Mouse (Mus musculus) kidney, embryonic 14.5 days (tissue): Measurements from ENCODE around the gene Pde3b. TPM values are rescaled to one million over a fixed set of nuclear protein-coding genes. Genes with fewer than 3 reads are reported as not detected.
"Not testable (repeated sequence)": the region's sequence is repeated elsewhere in the genome, so short reads cannot be mapped to it uniquely, and the experiment has no call there.

Source experiments
- ATAC-seq: fragments of 200-750 bp; cut with Nextera tagmentation; 2 replicates; pipeline ENCODE4 v1.8.0; 2017; ENCODE audit warnings: moderate number of reproducible peaks, mild to moderate bottlenecking, moderate TSS enrichment, moderate library complexity; ENCODE audit not compliant: low FRiP score, low TSS enrichment
- H3K27ac ChIP-seq: fragments of 300-500 bp; sonication (generic); 2 replicates; pipeline ENCODE4 v1.5.1; 2014; ENCODE audit warnings: low read depth, mild to moderate bottlenecking, low read length, moderate library complexity, mixed read lengths
- H3K27me3 ChIP-seq: fragments of 300-500 bp; sonication (generic); 2 replicates; pipeline ENCODE4 v1.6.1; 2014; ENCODE audit warnings: mild to moderate bottlenecking, low read length; ENCODE audit not compliant: control insufficient read depth, insufficient read depth
- H3K36me3 ChIP-seq: fragments of 300-500 bp; sonication (generic); 2 replicates; pipeline ENCODE4 v1.6.1; 2014; ENCODE audit warnings: low read length, mixed read lengths; ENCODE audit not compliant: control insufficient read depth, insufficient read depth
- H3K4me1 ChIP-seq: fragments of 300-500 bp; sonication (generic); 2 replicates; pipeline ENCODE4 v1.6.1; 2014; ENCODE audit warnings: low read length, mixed read lengths; ENCODE audit not compliant: control insufficient read depth, insufficient read depth
- H3K4me2 ChIP-seq: fragments of 300-500 bp; sonication (generic); replicated peaks from 2 replicates; pipeline ENCODE4 v1.6.1; 2014; ENCODE audit warnings: low read depth, mild to moderate bottlenecking, low read length
- H3K4me3 ChIP-seq: fragments of 300-500 bp; sonication (generic); 2 replicates; pipeline ENCODE4 v1.5.1; 2014; ENCODE audit warnings: mild to moderate bottlenecking, low read length
- H3K9ac ChIP-seq: fragments of 300-500 bp; sonication (generic); 2 replicates; pipeline ENCODE4 v1.6.1; 2014; ENCODE audit warnings: low read depth, mild to moderate bottlenecking, low read length, moderate library complexity
- H3K9me3 ChIP-seq: fragments of 300-500 bp; sonication (generic); 2 replicates; pipeline ENCODE4 v1.6.1; 2016; ENCODE audit warnings: low read length; ENCODE audit not compliant: control insufficient read depth
- WGBS: fragments of 180-500 bp; shearing (Covaris S2); extraction: QIAGEN DNeasy Blood & Tissue Kit; methylation state at CpG from one replicate; pipeline ENCODE4 v1.1.7; 2014; 5-methylcytosine and 5-hydroxymethylcytosine counted together
- polyA plus RNA-seq: library from polyadenylated mRNA; unstranded; fragments of >200 nt; fragmentation: Nextera tagmentation; extraction: Ambion mirVana; gene quantifications from 2 replicates; pipeline ENCODE4 v1.2.1, GENCODE M21; 2014

Pde3b gene
- polyA plus RNA-seq, 1 experiment from 2014 or later, result 10.4 TPM

GRCm38 (mm10) chr7:114492540-114492939, 77.5 kb downstream of the Pde3b start:
- no peaks in the 10 kb centered on the region for H3K4me1 ChIP-seq
- no peak overlapping the region for H3K4me3 ChIP-seq
- no peaks in the 10 kb centered on the region for H3K36me3 ChIP-seq
- ATAC-seq, result no peak
- no peak overlapping the region for H3K9ac ChIP-seq
- no peak overlapping the region for H3K4me2 ChIP-seq
- H3K27me3 ChIP-seq, result no peaks in the 10 kb centered on the region
- no peak overlapping the region for H3K27ac ChIP-seq
- no peaks in the 10 kb centered on the region for H3K9me3 ChIP-seq

GRCm38 (mm10) chr7:114494033-114494432, 79.0 kb downstream of the Pde3b start:
- Histone ChIP-seq H3K27ac (no peak overlapping the region), H3K4me1 (no peaks in the 10 kb centered on the region), H3K4me3 (no peak overlapping the region), H3K27me3 (no peaks in the 10 kb centered on the region), H3K36me3 (no peaks in the 10 kb centered on the region), H3K9me3 (no peaks in the 10 kb centered on the region), H3K4me2 (no peak overlapping the region), H3K9ac (no peak overlapping the region)
- no peak for ATAC-seq
- 88% methylated on average over 5 of the region's 5 CpGs for WGBS

- WGBS, result 87% methylated on average over 1 of the region's 1 CpGs
- Histone ChIP-seq H3K4me3 (no peak overlapping the region), H3K9ac (no peak overlapping the region), H3K4me2 (no peak overlapping the region), H3K9me3 (no peaks in the 10 kb centered on the region), H3K36me3 (no peaks in the 10 kb centered on the region), H3K4me1 (no peaks in the 10 kb centered on the region), H3K27ac (no peak overlapping the region), H3K27me3 (no peaks in the 10 kb centered on the region)
- no peak for ATAC-seq
Measured at GRCm38 (mm10) chr7:114499293-114499692, 84.2 kb downstream of the Pde3b start.

- no peaks in the 10 kb centered on the region for H3K27me3 ChIP-seq
- no peak overlapping the region for H3K4me3 ChIP-seq
- H3K9me3 ChIP-seq, result no peaks in the 10 kb centered on the region
- H3K4me2 ChIP-seq, result no peak overlapping the region
- no peak overlapping the region for H3K27ac ChIP-seq
- no peaks in the 10 kb centered on the region for H3K4me1 ChIP-seq
- ATAC-seq, result no peak
- H3K36me3 ChIP-seq, result peaks cover 3% of the 10 kb centered on the region
- no peak overlapping the region for H3K9ac ChIP-seq
- WGBS, result 93% methylated on average over 2 of the region's 2 CpGs
Measured at GRCm38 (mm10) chr7:114508879-114509278, 93.8 kb downstream of the Pde3b start.

GRCm38 (mm10) chr7:114520122-114520521, 105.0 kb downstream of the Pde3b start:
- no peaks in the 10 kb centered on the region for H3K9me3 ChIP-seq
- no peak for ATAC-seq
- no peaks in the 10 kb centered on the region for H3K36me3 ChIP-seq
- WGBS, result 93% methylated on average over 1 of the region's 1 CpGs
- no peaks in the 10 kb centered on the region for H3K27me3 ChIP-seq
- H3K4me2 ChIP-seq, result no peak overlapping the region
- no peak overlapping the region for H3K27ac ChIP-seq
- no peaks in the 10 kb centered on the region for H3K4me1 ChIP-seq
- no peak overlapping the region for H3K4me3 ChIP-seq
- H3K9ac ChIP-seq, result no peak overlapping the region

- no peak overlapping the region for H3K4me3 ChIP-seq
- no peak overlapping the region for H3K4me2 ChIP-seq
- WGBS, result 76% methylated on average over 1 of the region's 1 CpGs
- H3K9ac ChIP-seq, result no peak overlapping the region
- no peak for ATAC-seq
- H3K27ac ChIP-seq, result no peak overlapping the region
- no peaks in the 10 kb centered on the region for H3K27me3 ChIP-seq
- no peaks in the 10 kb centered on the region; the same call in 1 of the 2 replicates for H3K36me3 ChIP-seq
- no peaks in the 10 kb centered on the region for H3K4me1 ChIP-seq
- H3K9me3 ChIP-seq, result no peaks in the 10 kb centered on the region
Measured at GRCm38 (mm10) chr7:114526245-114526644, 111.2 kb downstream of the Pde3b start.

- peaks cover 4% of the 10 kb centered on the region; the same call in 1 of the 2 replicates for H3K36me3 ChIP-seq
- 86% methylated on average over 1 of the region's 1 CpGs for whole genome bisulfite sequencing
- no peak overlapping the region for H3K27ac ChIP-seq
- no peaks in the 10 kb centered on the region for H3K27me3 ChIP-seq
- ATAC-seq, result no peak
- no peak overlapping the region for H3K9ac ChIP-seq
- no peak overlapping the region for H3K4me2 ChIP-seq
- H3K4me3 ChIP-seq, result no peak overlapping the region
- no peaks in the 10 kb centered on the region for H3K4me1 ChIP-seq
- H3K9me3 ChIP-seq, result no peaks in the 10 kb centered on the region
Measured at GRCm38 (mm10) chr7:114536179-114536578, 121.1 kb downstream of the Pde3b start.

GRCm38 (mm10) chr7:114562531-114563241, 147.6 kb downstream of the Pde3b start, which contains the start of gene Cyp2r1:
Gene Cyp2r1 (minus strand): TSS chr7:114562972.
- H3K4me3 ChIP-seq, result peak within 1 kb of the TSS; percentile 51
- peak within 1 kb of the TSS; percentile 59; the same call in 1 of the 2 replicates for H3K9ac ChIP-seq
- H3K27me3 ChIP-seq, result no peaks in the 10 kb centered on the region
- no peaks in the 10 kb centered on the region for H3K4me1 ChIP-seq
- no peaks in the 10 kb centered on the region for H3K9me3 ChIP-seq
- no peaks in the 10 kb centered on the region for H3K36me3 ChIP-seq
- H3K4me2 ChIP-seq, result peak within 1 kb of the TSS; percentile 76
- peak within 1 kb of the TSS; percentile 78 for H3K27ac ChIP-seq
- ATAC-seq, result peak; percentile 100
- 1% methylated on average over 56 of the region's 56 CpGs for WGBS

GRCm38 (mm10) chr7:114573866-114574265, 158.8 kb downstream of the Pde3b start:
- not testable (repeated sequence) for H3K36me3 ChIP-seq, H3K27me3 ChIP-seq, H3K9ac ChIP-seq, H3K27ac ChIP-seq, H3K9me3 ChIP-seq, H3K4me1 ChIP-seq, ATAC-seq, H3K4me2 ChIP-seq, H3K4me3 ChIP-seq
- 93% methylated on average over 4 of the region's 4 CpGs for WGBS
